Mouse (Mus musculus): ENCODE data around the gene Rap1gap. TPM values are rescaled to one million over a fixed set of nuclear protein-coding genes. Genes with fewer than 3 reads are reported as not detected.

The Rap1gap gene
- polyA plus RNA-seq, 1 experiment from 2014 or later, result 8.0 TPM

DNA sequence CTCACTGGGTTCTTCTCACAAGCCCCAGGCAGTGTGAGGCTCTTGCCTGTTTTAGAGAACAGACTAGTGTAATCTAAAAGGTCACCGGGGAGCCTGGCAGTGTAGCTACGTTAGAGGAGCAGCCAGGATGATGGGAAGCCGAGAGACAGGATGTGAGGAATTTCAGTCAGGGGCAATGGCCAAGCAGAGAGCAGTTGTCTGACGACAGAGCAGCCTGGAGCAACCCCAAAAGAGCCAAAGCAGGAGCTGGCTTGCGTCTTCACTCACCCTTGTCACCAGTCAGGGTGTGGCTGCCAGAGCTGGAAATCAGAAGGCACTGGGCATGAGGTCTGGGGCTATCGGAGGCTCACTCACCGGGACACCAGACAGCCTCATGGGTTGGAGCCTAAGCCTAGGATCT lies 105.1 kb downstream of the Rap1gap start:
- peak overlapping the region; percentile 52 for H3K27ac ChIP-seq
- WGBS, result 15% methylated on average over 7 of the region's 7 CpGs
- no peak for DNase-seq (ENCODE audit: low spot score)

DNA sequence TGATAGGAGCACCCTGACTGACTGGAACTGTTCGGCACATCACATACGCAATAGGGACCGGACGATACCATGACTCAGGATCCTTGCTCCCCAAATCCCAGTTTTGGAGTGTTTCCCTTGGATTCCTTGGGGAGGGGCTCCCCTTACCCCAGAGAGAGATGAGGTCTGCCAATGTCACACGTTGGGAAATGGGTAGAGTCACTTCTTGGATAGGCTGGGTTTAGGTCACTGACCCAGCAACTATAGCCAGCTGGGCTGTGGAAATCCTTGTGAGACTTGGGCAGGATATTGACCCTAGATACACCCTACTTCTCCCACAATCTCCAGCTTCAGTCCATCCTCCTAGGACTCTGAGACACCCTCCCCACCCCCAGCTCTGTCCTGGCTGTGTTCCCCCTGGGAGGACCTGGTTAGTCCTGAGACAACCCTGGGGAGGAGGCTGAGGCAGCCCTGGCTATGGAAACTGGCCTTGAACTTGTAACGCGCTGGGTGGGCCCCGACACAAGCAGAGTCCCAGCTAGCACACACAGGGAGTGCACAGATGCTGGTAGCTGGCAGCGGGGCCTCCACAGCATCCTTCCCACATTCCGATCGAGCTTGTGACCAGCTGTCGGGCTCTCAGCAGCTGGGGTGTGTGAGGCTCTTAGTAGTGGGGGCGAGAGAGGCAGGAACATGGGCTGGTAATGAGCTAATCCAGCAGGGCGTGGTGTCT lies 106.5 kb downstream of the Rap1gap start:
- WGBS, result 58% methylated on average over 14 of the region's 14 CpGs
- DNase-seq (ENCODE audit: low spot score), result no peak
- H3K27ac ChIP-seq, result peak overlapping the region; percentile 25; the same call in 1 of the 2 replicates

More for the DNA sequence above, 105.1 kb downstream of the Rap1gap start:
- H3K9me3 ChIP-seq, result no peaks in the 10 kb centered on the region
- H3K36me3 ChIP-seq, result no peaks in the 10 kb centered on the region
- peaks cover 59% of the 10 kb centered on the region for H3K4me1 ChIP-seq
- H3K4me3 ChIP-seq, result no peak overlapping the region
- H3K27me3 ChIP-seq (ENCODE audit: insufficient read depth, poor library complexity, severe bottlenecking), result peaks cover 32% of the 10 kb centered on the region; the same call in 1 of the 2 replicates

DNA sequence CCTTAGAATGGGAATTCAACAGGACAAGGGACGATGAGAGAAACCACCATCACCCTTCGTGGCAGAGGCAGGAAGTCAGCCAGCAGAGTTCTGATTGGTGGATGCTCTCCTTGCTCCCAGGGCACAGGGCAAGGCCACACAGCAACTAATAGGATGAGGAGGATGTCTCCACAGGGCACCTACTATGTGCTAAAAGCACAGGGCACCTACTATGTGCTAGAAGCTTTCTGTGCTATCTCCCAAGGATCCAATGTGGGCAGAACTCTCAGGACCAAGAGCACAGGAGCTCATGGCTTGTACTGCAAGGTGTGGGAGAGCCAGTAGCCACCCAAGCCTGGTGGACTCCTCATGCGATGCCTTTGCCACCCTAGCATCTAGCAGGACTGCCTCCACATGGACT lies 107.2 kb downstream of the Rap1gap start:
- no peaks in the 10 kb centered on the region for H3K36me3 ChIP-seq
- 59% methylated on average over 3 of the region's 3 CpGs for WGBS
- H3K9me3 ChIP-seq, result no peaks in the 10 kb centered on the region
- H3K27me3 ChIP-seq (ENCODE audit: insufficient read depth, poor library complexity, severe bottlenecking), result peaks cover 32% of the 10 kb centered on the region; the same call in 1 of the 2 replicates
- peaks cover 41% of the 10 kb centered on the region for H3K4me1 ChIP-seq
- H3K4me3 ChIP-seq, result no peak overlapping the region
- DNase-seq (ENCODE audit: low spot score), result no peak
- no peak overlapping the region for H3K27ac ChIP-seq

More for the DNA sequence above, 106.5 kb downstream of the Rap1gap start:
- Histone ChIP-seq H3K27me3 (ENCODE audit: insufficient read depth, poor library complexity, severe bottlenecking) (peaks cover 32% of the 10 kb centered on the region; the same call in 1 of the 2 replicates), H3K9me3 (no peaks in the 10 kb centered on the region), H3K4me1 (peaks cover 48% of the 10 kb centered on the region), H3K36me3 (no peaks in the 10 kb centered on the region), H3K4me3 (no peak overlapping the region)

DNA sequence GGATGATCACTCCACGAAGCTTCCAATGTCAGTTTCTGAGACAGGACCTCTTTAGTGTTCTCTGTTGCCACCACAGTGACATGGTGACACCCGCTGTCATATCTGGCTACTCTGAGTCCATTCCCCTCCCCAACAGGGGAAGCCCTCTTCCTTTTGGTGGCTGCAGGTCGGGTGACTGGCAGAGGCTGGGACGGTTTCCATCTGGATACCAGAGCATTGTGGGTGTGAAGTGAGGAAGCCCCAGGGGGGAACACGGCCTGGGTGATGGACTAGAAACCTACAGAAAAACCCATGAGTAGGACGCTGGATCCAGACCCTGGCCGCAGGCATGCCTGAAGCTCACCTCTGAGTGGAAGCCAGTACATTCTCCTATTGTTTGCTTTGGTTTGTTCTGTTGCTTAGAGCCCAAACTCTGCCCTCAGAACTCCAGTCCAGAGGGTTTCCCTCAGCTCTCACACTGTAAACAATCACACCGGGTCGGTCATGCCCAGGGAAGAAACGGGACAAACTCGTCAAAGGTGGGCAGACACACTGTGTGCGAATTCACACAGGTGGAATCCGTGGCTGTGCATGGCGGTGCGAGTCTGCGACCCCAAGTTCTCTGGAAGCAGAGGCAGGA lies 108.0 kb downstream of the Rap1gap start:
- no peaks in the 10 kb centered on the region for H3K9me3 ChIP-seq
- WGBS, result 76% methylated on average over 16 of the region's 16 CpGs
- H3K4me1 ChIP-seq, result peaks cover 40% of the 10 kb centered on the region
- H3K36me3 ChIP-seq, result no peaks in the 10 kb centered on the region
- peaks cover 32% of the 10 kb centered on the region; the same call in 1 of the 2 replicates for H3K27me3 ChIP-seq (ENCODE audit: insufficient read depth, poor library complexity, severe bottlenecking)
- DNase-seq (ENCODE audit: low spot score), result no peak
- no peak overlapping the region for H3K4me3 ChIP-seq
- H3K27ac ChIP-seq, result no peak overlapping the region

DNA sequence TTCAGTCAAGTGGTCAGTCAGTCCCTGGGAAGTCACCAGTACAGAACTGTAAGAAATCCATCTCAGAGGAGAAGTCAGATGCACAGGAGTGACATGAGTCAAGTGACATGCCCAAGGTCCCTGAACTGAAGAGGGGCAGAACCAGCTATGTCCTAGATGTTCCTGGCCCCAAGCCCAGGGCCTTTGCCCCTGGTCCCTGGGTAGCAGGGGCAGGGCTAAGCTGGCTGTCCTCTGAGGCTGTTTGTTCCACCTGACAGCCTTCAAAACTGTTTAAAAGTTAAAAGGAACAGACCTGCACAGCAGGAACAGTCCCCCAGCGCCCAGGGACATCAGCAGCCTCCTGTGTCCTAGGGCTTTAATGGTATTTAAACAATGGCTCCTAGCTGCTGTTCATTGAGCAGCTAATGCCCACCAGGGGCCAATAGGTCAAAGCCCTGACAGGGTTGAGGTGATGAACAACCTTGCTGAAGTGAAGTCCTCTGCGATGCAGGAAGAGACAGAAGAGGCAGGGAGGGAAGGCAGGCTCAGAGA lies 108.9 kb downstream of the Rap1gap start:
- H3K27me3 ChIP-seq (ENCODE audit: insufficient read depth, poor library complexity, severe bottlenecking), result peaks cover 26% of the 10 kb centered on the region; the same call in 1 of the 2 replicates
- 36% methylated on average over 2 of the region's 2 CpGs for WGBS
- no peak overlapping the region for H3K27ac ChIP-seq
- no peak for DNase-seq (ENCODE audit: low spot score)
- H3K36me3 ChIP-seq, result no peaks in the 10 kb centered on the region
- H3K9me3 ChIP-seq, result no peaks in the 10 kb centered on the region
- no peak overlapping the region for H3K4me3 ChIP-seq
- peaks cover 34% of the 10 kb centered on the region for H3K4me1 ChIP-seq

DNA sequence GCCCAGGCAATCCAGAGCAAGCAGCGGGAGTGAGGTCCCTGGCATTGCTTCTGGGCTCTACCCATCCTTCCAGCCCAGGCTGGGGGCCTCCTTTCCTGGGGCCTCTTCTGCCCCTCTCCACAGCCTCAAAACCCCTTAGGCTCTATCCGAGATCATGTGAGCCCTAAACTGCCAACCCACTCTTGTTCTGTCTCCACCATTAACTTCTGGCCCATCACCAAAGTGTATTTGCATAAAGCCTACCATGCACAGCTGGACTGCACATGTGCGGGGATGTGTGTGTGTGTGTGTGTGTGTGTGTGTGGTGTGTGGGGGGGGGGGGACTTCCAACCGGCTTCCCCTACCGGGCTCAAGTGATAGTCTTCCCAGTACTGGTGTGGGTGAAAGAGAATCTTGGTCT lies 109.5 kb downstream of the Rap1gap start:
- no peak for DNase-seq (ENCODE audit: low spot score)
- WGBS, result 78% methylated on average over 5 of the region's 5 CpGs
- Histone ChIP-seq H3K27me3 (ENCODE audit: insufficient read depth, poor library complexity, severe bottlenecking) (peaks cover 21% of the 10 kb centered on the region; the same call in 1 of the 2 replicates), H3K4me3 (no peak overlapping the region), H3K36me3 (no peaks in the 10 kb centered on the region), H3K9me3 (no peaks in the 10 kb centered on the region), H3K4me1 (peaks cover 29% of the 10 kb centered on the region), H3K27ac (no peak overlapping the region)

DNA sequence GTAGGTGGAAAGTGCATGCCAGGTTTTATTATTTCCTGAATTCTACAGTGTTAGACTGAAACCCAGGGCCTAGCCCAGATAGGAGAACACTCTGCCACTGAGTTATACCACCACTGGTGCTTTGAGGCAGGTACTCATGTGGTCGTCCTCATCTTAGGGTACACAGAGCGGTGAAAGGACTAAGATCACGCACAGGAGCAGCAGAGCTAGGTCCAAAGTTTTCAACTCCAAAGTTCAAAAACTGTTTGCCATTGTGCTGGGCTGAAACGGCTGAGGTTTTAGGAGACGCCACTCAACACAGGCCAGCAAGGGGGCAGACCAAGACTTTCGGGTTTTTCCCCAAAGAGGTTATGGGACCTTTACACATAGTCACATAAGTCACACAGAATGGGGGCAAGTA lies 110.0 kb downstream of the Rap1gap start:
- WGBS, result 88% methylated on average over 6 of the region's 6 CpGs
- Histone ChIP-seq H3K27me3 (ENCODE audit: insufficient read depth, poor library complexity, severe bottlenecking) (peaks cover 20% of the 10 kb centered on the region; the same call in 1 of the 2 replicates), H3K9me3 (no peaks in the 10 kb centered on the region), H3K36me3 (no peaks in the 10 kb centered on the region), H3K27ac (no peak overlapping the region), H3K4me1 (peaks cover 24% of the 10 kb centered on the region), H3K4me3 (no peak overlapping the region)
- no peak for DNase-seq (ENCODE audit: low spot score)

DNA sequence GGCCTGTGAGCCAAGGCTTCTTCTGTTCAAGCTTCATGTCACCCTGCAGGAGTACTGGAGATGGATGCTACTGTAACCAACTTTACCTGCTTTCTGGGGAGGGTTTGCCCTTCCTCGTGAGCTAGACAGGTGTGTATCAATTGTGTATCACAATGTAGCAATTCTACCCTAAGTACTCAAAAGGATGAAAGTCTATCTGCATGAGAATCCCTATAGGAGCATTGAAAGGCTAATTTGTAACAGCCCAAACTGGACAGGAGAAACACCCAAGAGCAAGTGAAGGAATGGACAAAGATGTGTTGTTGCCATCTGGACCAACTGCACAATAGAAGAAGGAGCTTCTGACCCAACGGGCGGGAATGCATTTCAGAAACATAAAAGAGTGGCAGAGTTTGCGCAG lies 113.3 kb downstream of the Rap1gap start:
- WGBS, result 91% methylated on average over 4 of the region's 4 CpGs
- no peak for DNase-seq (ENCODE audit: low spot score)
- H3K27ac ChIP-seq, result no peak overlapping the region
- H3K36me3 ChIP-seq, result no peaks in the 10 kb centered on the region
- H3K27me3 ChIP-seq (ENCODE audit: insufficient read depth, poor library complexity, severe bottlenecking), result 0 out of 2 replicates have a peak, but pooled peaks cover 6% of the 10 kb centered on the region
- 0 out of 2 replicates have a peak, but pooled peaks cover 3% of the 10 kb centered on the region for H3K4me1 ChIP-seq
- H3K9me3 ChIP-seq, result no peaks in the 10 kb centered on the region
- no peak overlapping the region for H3K4me3 ChIP-seq

DNA sequence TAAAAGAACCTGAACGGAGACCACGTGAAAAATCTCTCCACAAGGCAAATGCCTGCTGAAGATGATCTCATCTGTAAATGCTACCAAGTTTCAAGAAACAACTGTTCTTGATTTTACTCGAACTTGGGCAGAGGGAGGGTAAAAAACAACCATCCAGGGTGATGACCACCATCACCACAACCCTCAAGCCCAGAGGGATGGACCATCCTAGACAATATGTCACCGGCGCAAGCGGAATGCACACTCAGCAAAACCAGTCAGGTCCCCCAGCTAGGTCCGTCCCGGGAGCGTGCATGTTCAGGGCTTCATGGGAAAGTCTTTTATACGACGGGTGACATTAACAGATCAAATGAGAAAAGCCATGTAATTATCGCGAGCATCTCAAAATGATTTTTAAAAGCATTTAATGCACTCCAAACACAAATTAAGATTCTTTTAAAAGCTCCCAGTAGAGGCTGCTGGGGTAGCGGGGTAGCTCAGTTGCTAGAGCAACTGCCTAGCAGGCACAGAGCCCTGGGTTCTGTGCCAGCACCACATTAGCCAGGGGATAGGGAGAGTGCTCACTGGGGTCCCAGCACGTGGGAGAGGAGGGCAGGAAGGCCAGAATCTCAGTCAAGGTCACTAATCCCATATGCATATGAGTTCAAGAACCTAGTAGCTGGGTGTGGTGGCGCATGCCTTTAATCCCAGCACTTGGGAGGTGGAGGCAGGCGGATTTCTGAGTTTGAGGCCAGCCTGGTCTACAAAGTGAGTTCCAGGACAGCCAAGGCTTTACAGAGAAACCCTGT lies 114.1 kb downstream of the Rap1gap start:
- Histone ChIP-seq H3K27me3 (ENCODE audit: insufficient read depth, poor library complexity, severe bottlenecking) (0 out of 2 replicates have a peak, but pooled peaks cover 4% of the 10 kb centered on the region), H3K36me3 (no peaks in the 10 kb centered on the region), H3K9me3 (no peaks in the 10 kb centered on the region), H3K4me3 (no peak overlapping the region), H3K27ac (no peak overlapping the region), H3K4me1 (peaks cover 4% of the 10 kb centered on the region)
- DNase-seq (ENCODE audit: low spot score), result no peak
- 81% methylated on average over 17 of the region's 17 CpGs for WGBS

Other genes starting within 250 kb of the Rap1gap start
- not detected in 2 replicates for gene Cela3b, start 234.2 kb upstream of the Rap1gap start, polyA plus RNA-seq (2016; fragmentation: Nextera tagmentation; extraction: Ambion mirVana)
- not detected in 2 replicates for gene 1700013G24Rik, start 211.4 kb upstream of the Rap1gap start, polyA plus RNA-seq (2016; fragmentation: Nextera tagmentation; extraction: Ambion mirVana)
- gene Hspg2, start 196.0 kb upstream of the Rap1gap start, polyA plus RNA-seq (2016; fragmentation: Nextera tagmentation; extraction: Ambion mirVana), result 52.0 and 58.9 TPM in 2 replicates
- 0.39 TPM in 1 of 2 replicates, not detected in the other for gene Ldlrad2, start 90.2 kb upstream of the Rap1gap start, polyA plus RNA-seq (2016; fragmentation: Nextera tagmentation; extraction: Ambion mirVana)
- 47.7 and 56.9 TPM in 2 replicates for gene Usp48, start 71.0 kb upstream of the Rap1gap start, polyA plus RNA-seq (2016; fragmentation: Nextera tagmentation; extraction: Ambion mirVana)
- gene Alpl, start 131.7 kb downstream of the Rap1gap start, polyA plus RNA-seq (2016; fragmentation: Nextera tagmentation; extraction: Ambion mirVana), result 1.0 and 4.5 TPM in 2 replicates
- 118 and 165 TPM in 2 replicates for gene Ece1, start 197.5 kb downstream of the Rap1gap start, polyA plus RNA-seq (2016; fragmentation: Nextera tagmentation; extraction: Ambion mirVana)

All from heart, embryonic 10.5 days (tissue).